Mouse (Mus musculus): ENCODE data around the gene Zkscan16. TPM values are rescaled to one million over a fixed set of nuclear protein-coding genes. Genes with fewer than 3 reads are reported as not detected.

Zkscan16 gene
- total RNA-seq, 2 experiments from 2014 or later, result not detected

GRCm38 (mm10) chr4:58941638-58942037 is 1.8 kb upstream of the Zkscan16 start:
- no peak for DNase-seq

GRCm38 (mm10) chr4:58942942-58943341 is 486 bp upstream of the Zkscan16 start:
- DNase-seq, result no peak

GRCm38 (mm10) chr4:58944206-58944553 is 752 bp downstream of the Zkscan16 start:
- DNase-seq, result no peak

- DNase-seq, result no peak
These were observed 1.3 kb downstream of the Zkscan16 start for GRCm38 (mm10) chr4:58944695-58945094.

GRCm38 (mm10) chr4:58948391-58948790 is 5.0 kb downstream of the Zkscan16 start:
- no peak for DNase-seq

GRCm38 (mm10) chr4:58952630-58953029 is 9.2 kb downstream of the Zkscan16 start:
- DNase-seq, result no peak

GRCm38 (mm10) chr4:58961719-58962118 is 18.3 kb downstream of the Zkscan16 start:
- DNase-seq, result no peak

- DNase-seq, result no peak
These were observed 19.8 kb downstream of the Zkscan16 start for GRCm38 (mm10) chr4:58963271-58963670.

GRCm38 (mm10) chr4:58965136-58965535 is 21.7 kb downstream of the Zkscan16 start:
- no peak for DNase-seq

- DNase-seq, result no peak
These were observed 27.2 kb downstream of the Zkscan16 start for GRCm38 (mm10) chr4:58970678-58971077.

- DNase-seq, result no peak
These were observed 32.3 kb downstream of the Zkscan16 start for GRCm38 (mm10) chr4:58975711-58976110.

- DNase-seq, result no peak
These were observed 38.0 kb downstream of the Zkscan16 start for GRCm38 (mm10) chr4:58981421-58981820.

GRCm38 (mm10) chr4:58982806-58983205 is 39.4 kb downstream of the Zkscan16 start:
- no peak for DNase-seq

- peak; percentile 32 for DNase-seq
These were observed 41.8 kb downstream of the Zkscan16 start for GRCm38 (mm10) chr4:58985157-58985648.

GRCm38 (mm10) chr4:58986540-58987190 is 43.2 kb downstream of the Zkscan16 start, which contains the start of gene Ptgr1:
Gene Ptgr1, minus strand, starts transcription at chr4:58987119.
- DNase-seq, result peak; percentile 65

GRCm38 (mm10) chr4:58989303-58989898 is 46.0 kb downstream of the Zkscan16 start:
- no peak for DNase-seq

GRCm38 (mm10) chr4:58990609-58991434 is 47.4 kb downstream of the Zkscan16 start:
- no peak for DNase-seq

- no peak for DNase-seq
These were observed 48.8 kb downstream of the Zkscan16 start for GRCm38 (mm10) chr4:58992195-58992594.

GRCm38 (mm10) chr4:58994762-58995161 is 51.3 kb downstream of the Zkscan16 start, which contains the start of gene Dnajc25:
Gene Dnajc25, plus strand, starts transcription at chr4:58995062.
- no peak for DNase-seq

- no peak for DNase-seq
These were observed 51.8 kb downstream of the Zkscan16 start for GRCm38 (mm10) chr4:58995251-58995693.

GRCm38 (mm10) chr4:58997081-58997480 is 53.7 kb downstream of the Zkscan16 start:
- no peak for DNase-seq

- DNase-seq, result no peak
These were observed 55.3 kb downstream of the Zkscan16 start for GRCm38 (mm10) chr4:58998688-58999087.

- DNase-seq, result peak; percentile 33
These were observed 56.3 kb downstream of the Zkscan16 start for GRCm38 (mm10) chr4:58999686-59000085.

All from gastrocnemius, postnatal 25 days (tissue).